Mouse (Mus musculus) kidney, postnatal 25 days (tissue): ENCODE measurements around the gene Gm3159.
"Not testable (repeated sequence)": the region's sequence is repeated elsewhere in the genome, so short reads cannot be mapped to it uniquely, and the experiment has no call there.

Experiments used
- DNase-seq, 2 experiments: peaks; one replicate each; pipeline ENCODE4 v3.0.0; 2021; ENCODE audit warnings: mixed read lengths in 2 of 2

The Gm3159 gene

DNA sequence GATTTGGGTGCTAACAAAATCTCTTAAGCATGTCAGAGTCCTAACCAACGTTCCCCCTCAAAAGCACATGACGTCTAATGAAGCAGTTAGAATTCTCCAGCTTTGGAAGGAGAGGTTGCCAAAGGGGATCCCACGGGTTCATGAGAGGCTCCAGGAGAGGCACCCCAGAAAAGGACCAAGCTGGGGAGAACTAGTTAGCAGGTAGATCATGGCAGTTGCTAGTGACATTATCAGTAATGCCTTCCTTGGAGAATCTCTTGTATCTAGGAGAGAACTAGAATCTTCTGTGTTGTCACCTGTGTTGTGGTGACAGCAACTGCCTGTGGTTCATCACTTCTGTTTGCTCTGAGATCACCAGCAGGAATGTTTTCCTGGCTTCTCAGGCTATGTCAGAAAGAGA, at the start of gene Gm3159:
TSS of gene Gm3159 (plus strand) at position 301 of the 400 bp plus-strand sequence.
- not testable (repeated sequence) for DNase-seq

DNA sequence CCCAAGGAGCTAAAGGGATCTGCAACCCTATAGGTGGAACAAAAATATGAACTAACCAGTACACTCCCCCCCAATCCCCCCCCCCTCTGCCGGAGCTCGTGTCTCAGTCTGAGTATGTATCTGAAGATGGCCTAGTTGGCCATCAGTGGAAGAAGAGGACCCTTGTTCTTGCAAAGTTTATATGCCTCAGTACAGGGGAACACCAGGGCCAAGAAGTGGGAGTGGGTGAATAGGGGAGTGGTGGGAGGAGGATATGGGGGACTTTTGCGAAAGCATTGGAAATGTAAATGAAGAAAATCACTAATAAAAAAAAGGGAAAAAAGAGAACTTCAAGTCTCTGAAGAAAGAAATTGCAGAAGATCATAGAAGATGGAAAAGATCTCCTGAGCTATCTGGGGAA, 28.3 kb upstream of the Gm3159 start:
- DNase-seq: not testable (repeated sequence)

DNA sequence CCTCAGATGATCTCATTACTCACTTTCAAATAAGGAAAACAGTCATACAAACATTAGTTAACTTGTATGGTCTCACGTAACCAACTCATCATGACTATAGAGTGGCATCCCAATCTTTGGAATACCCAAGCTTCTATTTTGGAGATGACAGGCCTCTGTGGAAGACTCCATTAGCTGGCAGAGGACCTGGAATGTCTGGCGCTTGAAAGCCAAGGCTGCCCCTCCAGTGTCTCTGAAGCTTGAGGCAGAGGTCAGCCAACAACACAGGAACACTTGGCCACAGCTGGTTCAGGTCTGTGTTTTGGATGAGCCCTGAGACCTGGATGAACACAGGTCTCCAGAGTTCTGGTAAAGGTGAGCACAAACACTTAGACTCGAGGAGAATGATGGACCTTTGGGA, 27.6 kb upstream of the Gm3159 start:
- peak in 1 of 2 experiments; percentile 32 for DNase-seq

DNA sequence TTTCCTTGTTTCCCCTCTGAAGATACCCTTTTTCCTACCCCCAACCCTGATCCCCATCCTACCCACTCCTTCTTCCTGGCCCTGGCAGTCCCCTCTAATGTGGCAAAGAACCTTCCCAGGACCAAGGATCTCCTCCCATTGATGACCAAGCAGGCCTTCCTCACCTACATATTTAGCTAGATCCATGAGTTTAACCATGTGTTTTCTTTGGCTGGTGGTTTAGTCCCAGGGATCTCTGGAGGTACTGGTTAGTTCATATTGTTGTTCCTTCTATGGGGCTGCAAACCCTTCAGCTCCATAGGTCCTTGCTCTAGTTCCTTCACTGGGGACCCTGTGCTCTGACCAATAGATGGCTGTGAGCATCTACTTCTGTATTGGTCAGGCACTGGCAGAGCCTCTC, 19.5 kb upstream of the Gm3159 start:
- DNase-seq: peak in 1 of 2 experiments; percentile 30

DNA sequence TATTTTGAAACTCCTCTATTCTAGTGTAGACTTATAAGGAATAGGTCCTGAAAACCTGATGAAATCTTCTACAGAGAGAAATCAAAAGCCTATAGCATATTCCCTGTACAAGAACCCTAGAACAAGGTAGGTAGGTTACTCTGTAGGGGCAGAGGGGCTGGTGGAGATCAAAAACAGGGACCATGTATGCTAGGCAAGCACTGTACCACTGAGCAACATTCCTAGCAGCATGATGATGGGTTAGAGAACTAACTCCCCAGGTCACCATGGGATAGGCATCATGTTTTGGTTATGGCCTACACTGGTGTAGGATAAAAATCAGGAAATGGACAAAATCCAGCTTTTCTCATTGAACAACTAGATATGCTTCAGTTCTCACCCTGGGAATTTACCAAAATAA, 11.7 kb upstream of the Gm3159 start:
- peak in 1 of 2 experiments; percentile 30 for DNase-seq

DNA sequence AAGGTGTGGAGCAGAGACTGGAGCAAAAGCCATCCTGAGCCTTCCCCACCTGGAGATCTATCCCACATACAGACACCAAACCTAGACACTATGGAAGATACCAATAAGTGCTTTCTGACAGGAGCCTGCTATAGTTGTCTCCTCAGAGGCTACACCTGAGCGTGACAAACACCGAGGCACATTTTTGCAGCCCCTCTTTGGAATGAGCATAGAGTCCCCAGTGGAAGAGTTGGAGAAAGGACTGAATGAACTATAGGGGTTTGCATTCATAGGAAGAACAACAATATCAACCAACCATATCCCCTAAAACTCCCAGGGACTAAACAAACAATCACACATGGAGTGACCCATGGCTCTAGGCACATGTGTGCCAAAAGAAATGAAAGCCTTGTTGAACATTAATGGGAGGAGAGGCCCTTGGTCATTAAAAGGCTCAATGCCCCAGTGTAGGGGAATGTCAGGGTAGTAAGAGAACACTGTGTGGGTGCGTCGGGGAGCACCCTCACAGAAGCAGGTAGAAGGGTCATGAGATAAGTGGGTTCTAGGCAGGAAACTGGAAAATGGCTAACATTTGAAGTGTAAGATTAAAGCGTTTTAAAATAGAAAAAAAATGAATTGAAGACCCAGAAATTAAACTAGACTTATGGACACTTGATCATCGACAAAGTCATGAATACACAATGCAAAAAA, 4.3 kb upstream of the Gm3159 start:
- not testable (repeated sequence) for DNase-seq

DNA sequence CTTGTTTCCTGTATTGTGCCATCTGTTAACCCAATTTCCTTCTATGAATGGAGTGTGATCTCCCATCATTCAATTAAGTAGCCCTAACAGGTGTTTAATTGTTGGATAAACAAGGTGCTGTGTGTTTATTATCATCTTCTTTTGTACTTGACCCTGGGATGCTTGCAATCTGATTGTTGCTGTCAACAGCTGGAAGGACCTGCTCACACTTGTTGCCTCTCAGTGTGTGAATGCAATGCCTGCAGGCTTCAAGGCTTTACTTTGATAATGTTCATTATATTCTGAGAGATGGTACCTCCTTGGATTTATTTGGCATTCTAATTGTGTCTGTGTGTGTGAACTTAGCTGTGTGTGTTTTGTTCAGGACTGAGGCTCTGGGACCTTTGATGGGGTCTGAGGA, 1.3 kb downstream of the Gm3159 start:
- peak in 1 of 2 experiments; percentile 26 for DNase-seq

DNA sequence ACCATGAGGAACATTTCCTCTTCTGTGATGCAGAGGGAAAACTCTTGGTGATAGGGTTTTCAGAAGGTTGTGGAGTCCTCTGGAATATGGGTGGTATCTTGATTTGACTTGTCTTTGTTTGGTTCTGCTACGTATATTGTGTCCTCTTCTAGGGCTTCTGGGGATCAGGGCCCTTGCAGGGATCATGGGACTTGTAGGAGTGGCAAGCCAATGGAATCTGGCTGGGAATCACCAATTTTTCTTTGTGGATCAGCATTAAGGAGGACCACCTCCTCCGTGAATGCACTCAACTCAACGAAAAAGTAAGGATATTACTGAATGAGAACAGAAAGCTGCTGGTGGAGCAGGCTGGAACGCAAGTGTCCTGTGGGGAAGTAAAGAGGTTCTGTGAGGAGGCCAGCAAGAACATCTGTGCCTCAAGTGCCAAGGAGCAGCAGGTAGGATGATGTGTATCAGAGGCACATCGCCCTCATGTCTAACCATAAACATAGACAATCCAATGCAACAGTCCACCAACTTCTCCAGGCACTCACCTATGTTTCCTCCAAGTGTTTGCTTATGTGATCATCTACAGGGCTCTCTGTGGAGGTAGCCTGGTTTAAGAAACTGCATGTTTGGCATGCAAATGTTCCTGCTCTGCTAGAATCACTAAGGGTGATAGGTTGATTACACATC, 2.9 kb downstream of the Gm3159 start:
- DNase-seq: peak in 1 of 2 experiments; percentile 37

DNA sequence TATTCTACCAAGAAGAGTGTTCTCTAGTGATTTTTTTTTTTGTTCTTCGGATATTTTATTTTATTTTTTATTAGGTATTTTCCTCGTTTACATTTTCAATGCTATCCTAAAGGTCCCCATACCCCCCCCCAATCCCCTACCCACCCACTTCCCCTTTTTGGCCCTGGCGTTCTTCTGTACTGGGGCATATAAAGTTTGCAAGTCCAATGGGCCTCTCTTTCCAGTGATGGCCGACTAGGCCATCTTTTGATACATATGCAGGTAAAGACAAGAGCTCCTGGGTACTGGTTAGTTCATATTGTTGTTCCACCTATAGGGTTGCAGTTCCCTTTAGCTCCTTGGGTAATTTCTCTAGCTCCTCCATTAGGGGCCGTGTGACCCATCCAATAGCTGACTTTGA, 3.9 kb downstream of the Gm3159 start:
- DNase-seq: peak in 1 of 2 experiments; percentile 34

DNA sequence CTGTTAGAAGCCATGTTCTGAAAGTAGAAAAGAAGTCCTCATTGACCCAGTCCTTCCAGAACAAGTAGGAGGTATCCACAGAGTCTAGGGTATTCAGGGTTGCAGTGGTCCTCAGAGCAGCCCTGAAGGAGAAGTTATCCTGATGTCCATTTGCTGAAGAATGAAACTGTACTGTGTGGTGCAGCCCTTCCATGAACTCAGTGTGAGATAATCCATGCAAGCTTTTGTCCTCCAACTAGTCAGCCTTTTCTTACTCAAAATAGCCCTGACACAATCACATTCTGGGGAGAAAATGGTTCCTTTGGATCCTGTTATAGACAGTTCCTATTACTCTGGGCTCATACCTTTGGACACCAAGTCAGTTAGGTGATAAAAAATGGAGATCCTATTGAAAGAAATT, 6.5 kb downstream of the Gm3159 start:
- not testable (repeated sequence) for DNase-seq

DNA sequence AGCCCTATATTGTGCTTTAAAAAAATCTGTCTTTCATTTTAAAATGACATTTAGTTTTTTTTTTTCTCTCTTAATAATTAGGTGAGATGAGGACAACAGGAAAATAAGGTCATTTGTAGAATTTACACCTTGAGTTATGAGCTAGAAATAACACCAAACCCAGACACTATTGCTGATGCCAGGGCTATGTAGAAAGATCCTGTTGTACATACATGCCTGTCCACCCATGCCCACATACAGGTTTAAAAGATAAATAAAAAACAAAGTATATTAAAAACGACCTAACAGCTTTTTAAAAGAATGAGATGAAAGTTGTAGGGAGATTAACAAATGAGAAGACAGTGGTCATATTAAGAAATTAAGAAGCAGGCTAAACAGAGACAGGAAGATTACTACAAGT, 12.6 kb downstream of the Gm3159 start:
- DNase-seq: not testable (repeated sequence)

DNA sequence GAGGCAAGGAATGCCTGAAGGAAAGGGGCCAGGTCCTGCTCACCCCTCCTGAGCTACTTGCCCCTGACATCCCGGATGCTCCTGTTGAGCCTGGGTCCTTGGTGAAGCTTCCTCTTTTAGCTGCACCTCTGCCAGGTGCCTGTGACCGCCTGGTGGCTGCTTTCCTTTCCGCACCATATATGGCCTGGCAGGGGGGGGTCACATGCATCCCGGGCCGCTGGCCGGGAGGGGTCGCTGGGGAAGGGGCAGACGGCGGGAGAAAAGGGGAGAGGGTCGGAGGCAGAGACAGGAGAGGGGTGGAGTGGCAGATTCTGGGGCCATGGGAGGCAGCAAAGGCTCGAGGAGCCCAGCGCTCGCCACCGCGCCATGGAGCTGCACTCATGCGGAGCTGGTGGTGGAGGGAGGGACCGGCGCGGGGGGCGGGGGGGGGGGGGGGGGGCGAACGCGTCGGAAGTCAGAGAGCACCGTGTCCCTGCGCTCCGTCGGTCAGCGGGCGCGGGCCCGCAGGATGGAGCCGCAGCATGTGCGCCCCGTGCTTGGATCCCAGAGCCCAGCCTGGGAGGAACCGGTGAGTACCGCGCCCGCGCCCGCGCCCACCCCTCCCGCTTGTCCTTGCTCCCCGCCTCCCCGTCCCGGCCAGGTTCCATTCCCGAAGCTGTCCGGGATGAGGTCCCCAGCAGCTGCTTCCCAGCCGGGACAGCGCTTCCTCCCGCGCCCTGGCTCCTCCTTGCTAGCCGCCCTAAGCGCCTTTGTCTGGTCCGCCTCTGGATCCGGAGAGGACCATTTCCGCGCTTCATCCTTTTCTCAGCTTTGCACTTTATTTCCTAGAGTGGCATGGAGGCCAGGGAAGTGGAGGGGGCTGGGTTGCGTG, 17.9 kb downstream of the Gm3159 start, which contains the start of gene Gm3164:
TSS of gene Gm3164 (plus strand) at position 484 of the 871 bp plus-strand sequence.
- peak; percentile 35 to 86 for DNase-seq

DNA sequence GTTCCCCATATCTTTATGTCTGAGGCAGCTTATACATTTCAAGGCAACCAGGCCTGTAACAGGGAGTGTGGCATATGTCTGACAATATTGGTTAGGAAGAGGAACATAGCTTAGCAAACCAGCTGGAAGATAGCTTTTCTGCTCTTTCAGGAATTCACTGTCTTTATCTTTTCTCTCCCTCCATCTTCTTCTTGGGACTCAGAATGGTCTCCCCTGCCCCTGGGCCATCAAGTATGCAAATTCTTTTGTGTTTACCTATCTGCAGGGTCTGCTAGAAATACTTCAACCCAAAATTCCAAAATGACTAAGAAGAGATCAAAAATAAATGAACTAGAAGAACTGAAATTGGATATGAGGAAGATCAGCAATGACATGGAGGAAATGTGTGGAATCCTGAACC, 33.4 kb downstream of the Gm3159 start, which contains the start of gene Gm3173:
TSS of gene Gm3173 (plus strand) at position 301 of the 400 bp plus-strand sequence.
- DNase-seq: not testable (repeated sequence)
